Mouse (Mus musculus): Measurements from ENCODE around the gene Hist1h3f.

DNA sequence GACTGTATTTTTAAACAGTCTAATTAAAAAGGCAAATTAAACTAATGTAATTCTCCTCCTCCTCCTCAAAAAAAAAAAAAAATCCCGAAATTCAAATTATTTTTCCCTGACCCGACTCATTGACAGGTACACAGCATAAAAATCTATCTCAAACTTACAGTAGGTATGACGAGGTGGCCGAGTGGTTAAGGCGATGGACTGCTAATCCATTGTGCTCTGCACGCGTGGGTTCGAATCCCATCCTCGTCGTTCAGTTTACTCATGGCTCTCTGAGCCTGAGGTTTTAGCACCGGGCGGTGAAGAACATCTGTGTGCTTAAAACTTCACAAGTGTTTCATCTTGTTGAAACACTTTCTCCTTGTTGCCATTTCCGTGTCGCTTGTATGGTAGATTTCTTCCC is 22.1 kb upstream of the Hist1h3f start:
- TF ChIP-seq POLR2A (IDR thresholded peaks at IDR 0.05; ENCODE audit: extremely low read depth, insufficient read depth, low read length) (no peak), CTCF (IDR thresholded peaks at IDR 0.05; ENCODE audit: extremely low read depth, insufficient read depth, low read length) (no peak)

All from cortical plate, adult 2 months (tissue).